Mouse (Mus musculus): ENCODE results near the gene Mep1a. TPM values are rescaled to one million over a fixed set of nuclear protein-coding genes. Genes with fewer than 3 reads are reported as not detected.
"Not testable (repeated sequence)": the region's sequence is repeated elsewhere in the genome, so short reads cannot be mapped to it uniquely, and the experiment has no call there.

The Mep1a gene
- polyA plus RNA-seq, 1 experiment from 2014 or later: 37.4 TPM

GRCm38 (mm10) chr17:43510782-43511181 lies 8.2 kb upstream of the Mep1a start:
- Histone ChIP-seq H3K36me3 (no peaks in the 10 kb centered on the region), H3K9ac (no peak overlapping the region), H3K4me1 (0 out of 2 replicates have a peak, but pooled peaks cover 7% of the 10 kb centered on the region), H3K4me2 (no peak overlapping the region), H3K9me3 (replicated peaks) (0 out of 2 replicates have a peak, but pooled peaks cover 8% of the 10 kb centered on the region), H3K27ac (no peak overlapping the region), H3K27me3 (no peaks in the 10 kb centered on the region), H3K4me3 (replicated peaks) (no peak overlapping the region)
- peak; percentile 56; the same call in 1 of the 2 replicates for ATAC-seq (replicated peaks; ENCODE audit: low FRiP score)
- WGBS: 40% methylated on average over 4 of the region's 4 CpGs

- ATAC-seq (replicated peaks; ENCODE audit: low FRiP score): no peak
- H3K27ac ChIP-seq: peak overlapping the region; percentile 70
Measured at GRCm38 (mm10) chr17:43504594-43504934, 2.0 kb upstream of the Mep1a start.

GRCm38 (mm10) chr17:43503861-43504593 lies 1.4 kb upstream of the Mep1a start:
- H3K27ac ChIP-seq: peak overlapping the region; percentile 70
- H3K36me3 ChIP-seq: no peaks in the 10 kb centered on the region
- peak; percentile 81 for ATAC-seq (replicated peaks; ENCODE audit: low FRiP score)
- H3K4me1 ChIP-seq: peaks cover 9% of the 10 kb centered on the region; the same call in 1 of the 2 replicates
- H3K27me3 ChIP-seq: no peaks in the 10 kb centered on the region
- WGBS: 36% methylated on average over 4 of the region's 4 CpGs
- no peak overlapping the region for H3K9ac ChIP-seq
- H3K4me2 ChIP-seq: peak overlapping the region; percentile 1; the same call in 1 of the 2 replicates
- H3K9me3 ChIP-seq (replicated peaks): no peaks in the 10 kb centered on the region
- no peak overlapping the region for H3K4me3 ChIP-seq (replicated peaks)

More at GRCm38 (mm10) chr17:43504594-43504934, 2.0 kb upstream of the Mep1a start:
- peaks cover 9% of the 10 kb centered on the region; the same call in 1 of the 2 replicates for H3K4me1 ChIP-seq
- H3K9ac ChIP-seq: no peak overlapping the region
- no peaks in the 10 kb centered on the region for H3K27me3 ChIP-seq
- no peaks in the 10 kb centered on the region for H3K9me3 ChIP-seq (replicated peaks)
- H3K4me2 ChIP-seq: peak overlapping the region; percentile 1; the same call in 1 of the 2 replicates
- no peaks in the 10 kb centered on the region for H3K36me3 ChIP-seq
- no peak overlapping the region for H3K4me3 ChIP-seq (replicated peaks)
- 49% methylated on average over 6 of the region's 6 CpGs for WGBS

- Histone ChIP-seq H3K27me3 (no peaks in the 10 kb centered on the region), H3K9me3 (replicated peaks) (no peaks in the 10 kb centered on the region), H3K36me3 (no peaks in the 10 kb centered on the region), H3K27ac (peak overlapping the region; percentile 55), H3K9ac (no peak overlapping the region), H3K4me2 (no peak overlapping the region), H3K4me1 (peaks cover 9% of the 10 kb centered on the region; the same call in 1 of the 2 replicates), H3K4me3 (replicated peaks) (no peak overlapping the region)
- 82% methylated on average over 5 of the region's 5 CpGs for WGBS
- ATAC-seq (replicated peaks; ENCODE audit: low FRiP score): no peak
Measured at GRCm38 (mm10) chr17:43501631-43502030, 981 bp downstream of the Mep1a start.

- H3K27ac ChIP-seq: peak overlapping the region; percentile 28
- 70% methylated on average over 3 of the region's 3 CpGs for whole genome bisulfite sequencing
- no peak overlapping the region for H3K4me3 ChIP-seq (replicated peaks)
- no peaks in the 10 kb centered on the region for H3K9me3 ChIP-seq (replicated peaks)
- peaks cover 9% of the 10 kb centered on the region; the same call in 1 of the 2 replicates for H3K4me1 ChIP-seq
- H3K36me3 ChIP-seq: no peaks in the 10 kb centered on the region
- H3K9ac ChIP-seq: no peak overlapping the region
- H3K4me2 ChIP-seq: no peak overlapping the region
- no peaks in the 10 kb centered on the region for H3K27me3 ChIP-seq
- no peak for ATAC-seq (replicated peaks; ENCODE audit: low FRiP score)
Measured at GRCm38 (mm10) chr17:43501223-43501622, 1.4 kb downstream of the Mep1a start.

- ATAC-seq (replicated peaks; ENCODE audit: low FRiP score): peak; percentile 49
Measured at GRCm38 (mm10) chr17:43500513-43500912, 2.1 kb downstream of the Mep1a start.

GRCm38 (mm10) chr17:43497521-43497920 lies 5.1 kb downstream of the Mep1a start:
- no peak for ATAC-seq (replicated peaks; ENCODE audit: low FRiP score)
- WGBS: 74% methylated on average over 4 of the region's 4 CpGs
- no peak overlapping the region for H3K4me3 ChIP-seq (replicated peaks)
- no peak overlapping the region for H3K9ac ChIP-seq
- no peak overlapping the region for H3K4me2 ChIP-seq
- H3K36me3 ChIP-seq: no peaks in the 10 kb centered on the region
- H3K27me3 ChIP-seq: no peaks in the 10 kb centered on the region
- no peaks in the 10 kb centered on the region for H3K9me3 ChIP-seq (replicated peaks)
- no peaks in the 10 kb centered on the region for H3K4me1 ChIP-seq
- no peak overlapping the region for H3K27ac ChIP-seq

More at GRCm38 (mm10) chr17:43500513-43500912, 2.1 kb downstream of the Mep1a start:
- WGBS: 80% methylated on average over 1 of the region's 1 CpGs
- no peak overlapping the region for H3K9ac ChIP-seq
- no peaks in the 10 kb centered on the region for H3K27me3 ChIP-seq
- H3K4me1 ChIP-seq: peaks cover 9% of the 10 kb centered on the region; the same call in 1 of the 2 replicates
- H3K4me3 ChIP-seq (replicated peaks): no peak overlapping the region
- H3K9me3 ChIP-seq (replicated peaks): no peaks in the 10 kb centered on the region
- no peak overlapping the region for H3K4me2 ChIP-seq
- H3K27ac ChIP-seq: peak overlapping the region; percentile 28; the same call in 1 of the 2 replicates
- H3K36me3 ChIP-seq: no peaks in the 10 kb centered on the region

GRCm38 (mm10) chr17:43495502-43495901 lies 7.1 kb downstream of the Mep1a start:
- H3K4me3 ChIP-seq (replicated peaks): no peak overlapping the region
- ATAC-seq (replicated peaks; ENCODE audit: low FRiP score): no peak
- no peaks in the 10 kb centered on the region for H3K9me3 ChIP-seq (replicated peaks)
- 94% methylated on average over 5 of the region's 5 CpGs for WGBS
- H3K4me1 ChIP-seq: no peaks in the 10 kb centered on the region
- H3K36me3 ChIP-seq: no peaks in the 10 kb centered on the region
- no peak overlapping the region for H3K9ac ChIP-seq
- H3K4me2 ChIP-seq: no peak overlapping the region
- H3K27me3 ChIP-seq: no peaks in the 10 kb centered on the region
- H3K27ac ChIP-seq: no peak overlapping the region

GRCm38 (mm10) chr17:43490371-43490770 lies 12.2 kb downstream of the Mep1a start:
- H3K4me1 ChIP-seq; H3K9me3 ChIP-seq (replicated peaks); H3K9ac ChIP-seq; H3K27me3 ChIP-seq; H3K27ac ChIP-seq; ATAC-seq (replicated peaks; ENCODE audit: low FRiP score); H3K4me3 ChIP-seq (replicated peaks); H3K4me2 ChIP-seq; H3K36me3 ChIP-seq: not testable (repeated sequence)
- 82% methylated on average over 10 of the region's 10 CpGs for WGBS

- ATAC-seq (replicated peaks; ENCODE audit: low FRiP score): no peak
- Histone ChIP-seq H3K27me3 (no peaks in the 10 kb centered on the region), H3K4me1 (peaks cover 2% of the 10 kb centered on the region; the same call in 1 of the 2 replicates), H3K9me3 (replicated peaks) (no peaks in the 10 kb centered on the region), H3K4me3 (replicated peaks) (no peak overlapping the region), H3K9ac (no peak overlapping the region), H3K27ac (no peak overlapping the region), H3K36me3 (no peaks in the 10 kb centered on the region), H3K4me2 (no peak overlapping the region)
- WGBS: 84% methylated on average over 2 of the region's 2 CpGs
Measured at GRCm38 (mm10) chr17:43488439-43489151, 14.0 kb downstream of the Mep1a start.

GRCm38 (mm10) chr17:43485982-43486381 lies 16.6 kb downstream of the Mep1a start:
- no peak overlapping the region for H3K4me2 ChIP-seq
- H3K27me3 ChIP-seq: no peaks in the 10 kb centered on the region
- no peaks in the 10 kb centered on the region for H3K9me3 ChIP-seq (replicated peaks)
- 0 out of 2 replicates have a peak overlapping the region, but pooled peaks have one; percentile 62 for H3K27ac ChIP-seq
- 0 out of 2 replicates have a peak, but pooled peaks have one; percentile 56 for ATAC-seq (replicated peaks; ENCODE audit: low FRiP score)
- WGBS: 76% methylated on average over 3 of the region's 3 CpGs
- no peak overlapping the region for H3K4me3 ChIP-seq (replicated peaks)
- H3K9ac ChIP-seq: no peak overlapping the region
- no peaks in the 10 kb centered on the region for H3K36me3 ChIP-seq
- H3K4me1 ChIP-seq: peaks cover 2% of the 10 kb centered on the region; the same call in 1 of the 2 replicates

GRCm38 (mm10) chr17:43477621-43478020 lies 25.0 kb downstream of the Mep1a start:
- ATAC-seq (replicated peaks; ENCODE audit: low FRiP score): no peak
- Histone ChIP-seq H3K36me3 (no peaks in the 10 kb centered on the region), H3K4me3 (replicated peaks) (no peak overlapping the region), H3K9ac (no peak overlapping the region), H3K4me1 (no peaks in the 10 kb centered on the region), H3K4me2 (no peak overlapping the region), H3K27ac (no peak overlapping the region), H3K9me3 (replicated peaks) (no peaks in the 10 kb centered on the region), H3K27me3 (no peaks in the 10 kb centered on the region)

All from kidney, embryonic 15.5 days (tissue).